Mouse (Mus musculus) myocyte (in vitro differentiated cells): ENCODE measurements around the gene Cdc25b. TPM values are rescaled to one million over a fixed set of nuclear protein-coding genes. Genes with fewer than 3 reads are reported as not detected.

Source experiments
- H3K27me3 ChIP-seq: one replicate; pipeline ENCODE4 v1.6.1; 2011; ENCODE audit not compliant: control insufficient read depth, insufficient read depth, insufficient read length
- H3K36me3 ChIP-seq: one replicate; pipeline ENCODE4 v1.6.1; 2011; ENCODE audit not compliant: control insufficient read depth, insufficient read depth
- H3K4me2 ChIP-seq: one replicate; pipeline ENCODE4 v1.6.1; 2011; ENCODE audit warnings: low read depth, control low read depth
- H3K4me3 ChIP-seq: one replicate; pipeline ENCODE4 v1.5.1; 2011; ENCODE audit warnings: mild to moderate bottlenecking, control low read depth, moderate library complexity
- H3K79me2 ChIP-seq: one replicate; pipeline ENCODE4 v1.6.1; 2011; ENCODE audit not compliant: control insufficient read depth, insufficient read depth
- H3ac ChIP-seq: one replicate; pipeline ENCODE4 v1.6.1; 2011; ENCODE audit not compliant: control insufficient read depth, insufficient read length
- CEBPB ChIP-seq: IDR thresholded peaks from 2 replicates; pipeline ENCODE4 v1.6.1; 2011; ENCODE audit warnings: mild to moderate bottlenecking, moderate library complexity; ENCODE audit not compliant: poor library complexity, insufficient read depth, severe bottlenecking
- E2F4 ChIP-seq: IDR thresholded peaks from one replicate; pipeline ENCODE4 v1.6.1; 2011; ENCODE audit warnings: mild to moderate bottlenecking, control low read depth, moderate library complexity; ENCODE audit not compliant: insufficient read depth
- MAX ChIP-seq: IDR thresholded peaks from one replicate; pipeline ENCODE4 v1.6.1; 2011; ENCODE audit warnings: low read depth, mild to moderate bottlenecking, control low read depth
- MYOD1 ChIP-seq, 3 experiments: IDR thresholded peaks; one replicate each; pipeline ENCODE4 v1.6.1; 2011; ENCODE audit warnings: control low read depth in 2 of 3, low read depth in 2 of 3, mild to moderate bottlenecking in 2 of 3, moderate library complexity in 1 of 3; ENCODE audit not compliant: insufficient read length in 2 of 3, control insufficient read depth in 1 of 3
- MYOG ChIP-seq, 3 experiments: IDR thresholded peaks; one replicate each; pipeline ENCODE4 v1.6.1; 2011; ENCODE audit warnings: control low read depth in 2 of 3, low read depth in 2 of 3, mild to moderate bottlenecking in 2 of 3; ENCODE audit not compliant: insufficient read length in 2 of 3, control insufficient read depth in 1 of 3, insufficient read depth in 1 of 3
- POLR2A ChIP-seq: IDR thresholded peaks from one replicate; pipeline ENCODE4 v1.6.1; 2011; ENCODE audit warnings: low read depth, mild to moderate bottlenecking, control low read depth, moderate library complexity; ENCODE audit not compliant: insufficient read length
- POLR2AphosphoS2 ChIP-seq: IDR thresholded peaks from one replicate; pipeline ENCODE4 v1.6.1; 2011; ENCODE audit warnings: low read depth, control low read depth; ENCODE audit not compliant: insufficient read length
- REST ChIP-seq: IDR thresholded peaks from one replicate; pipeline ENCODE4 v1.6.1; 2011; ENCODE audit warnings: mild to moderate bottlenecking, control low read depth, moderate library complexity; ENCODE audit not compliant: insufficient read depth, insufficient read length
- SRF ChIP-seq: IDR thresholded peaks from one replicate; pipeline ENCODE4 v1.6.1; 2011; ENCODE audit warnings: low read depth; ENCODE audit not compliant: control insufficient read depth, insufficient read length
- TCF12 ChIP-seq: IDR thresholded peaks from one replicate; pipeline ENCODE4 v1.6.1; 2011; ENCODE audit warnings: mild to moderate bottlenecking, control low read depth; ENCODE audit not compliant: poor library complexity, insufficient read depth, severe bottlenecking
- TCF3 ChIP-seq: IDR thresholded peaks from one replicate; pipeline ENCODE4 v1.6.1; 2011; ENCODE audit warnings: low read depth, control low read depth; ENCODE audit not compliant: insufficient read length
- USF1 ChIP-seq: IDR thresholded peaks from one replicate; pipeline ENCODE4 v1.6.1; 2011; ENCODE audit warnings: low read depth, mild to moderate bottlenecking, control low read depth, moderate library complexity
- polyA plus RNA-seq: library from polyadenylated mRNA; unstranded; fragments of >200 nt; fragmentation: generic; extraction: Trizol; gene quantifications from one replicate; pipeline ENCODE4 v1.2.1, GENCODE M21; 2012; ENCODE audit warnings: missing spikeins

Gene Cdc25b
- polyA plus RNA-seq, 1 experiment = 58.4 TPM

DNA sequence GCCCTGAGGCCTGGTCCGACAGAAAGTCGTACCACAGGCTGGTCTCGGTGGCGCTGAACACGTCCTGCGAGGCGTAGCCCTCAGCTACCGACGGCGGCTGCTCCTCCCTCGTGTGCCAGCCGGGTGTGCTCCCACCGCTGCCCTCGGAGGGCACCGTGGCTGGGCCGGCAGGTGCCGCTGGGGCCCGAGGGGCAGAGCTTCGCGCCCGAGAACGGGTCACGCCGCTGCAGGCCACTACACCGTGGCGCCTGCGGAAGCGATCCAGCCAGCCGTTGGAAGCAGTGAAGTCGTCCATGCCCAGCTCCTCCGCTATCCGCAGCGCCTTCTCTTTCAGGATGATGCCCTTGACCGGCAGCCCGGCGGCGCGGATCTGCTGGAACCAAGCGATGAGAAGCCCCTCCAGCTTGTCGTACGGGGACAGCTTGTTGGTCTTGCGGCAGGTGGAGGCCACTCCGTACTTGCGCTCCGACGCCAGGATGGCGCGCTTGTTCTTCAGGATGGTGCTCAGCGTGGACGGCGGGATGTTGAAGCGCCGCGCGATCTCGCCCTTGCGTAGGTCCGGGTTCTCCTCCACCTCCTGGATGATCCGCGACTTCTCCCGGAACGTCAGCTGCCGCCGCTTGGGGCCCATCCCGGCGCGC is 7.4 kb upstream of the Cdc25b start:
- Histone ChIP-seq H3K79me2 (peaks cover 36% of the 10 kb centered on the region), H3ac (peak overlapping the region; percentile 58), H3K4me2 (peak overlapping the region; percentile 92), H3K27me3 (no peaks in the 10 kb centered on the region), H3K4me3 (peak overlapping the region; percentile 80), H3K36me3 (no peaks in the 10 kb centered on the region)
- TF ChIP-seq E2F4 (no peak), TCF12 (no peak), MYOG (IDR thresholded peaks at IDR 0.05; ENCODE audit: control insufficient read depth in 1 of 3, insufficient read depth in 1 of 3, insufficient read length in 2 of 3, low read depth in 2 of 3) (peak in 2 of 3 experiments; percentile 13 to 38), USF1 (no peak), POLR2AphosphoS2 (peak; percentile 67), MYOD1 (IDR thresholded peaks at IDR 0.05; ENCODE audit: control insufficient read depth in 1 of 3, insufficient read length in 2 of 3, low read depth in 2 of 3) (peak in 1 of 3 experiments; percentile 24)

DNA sequence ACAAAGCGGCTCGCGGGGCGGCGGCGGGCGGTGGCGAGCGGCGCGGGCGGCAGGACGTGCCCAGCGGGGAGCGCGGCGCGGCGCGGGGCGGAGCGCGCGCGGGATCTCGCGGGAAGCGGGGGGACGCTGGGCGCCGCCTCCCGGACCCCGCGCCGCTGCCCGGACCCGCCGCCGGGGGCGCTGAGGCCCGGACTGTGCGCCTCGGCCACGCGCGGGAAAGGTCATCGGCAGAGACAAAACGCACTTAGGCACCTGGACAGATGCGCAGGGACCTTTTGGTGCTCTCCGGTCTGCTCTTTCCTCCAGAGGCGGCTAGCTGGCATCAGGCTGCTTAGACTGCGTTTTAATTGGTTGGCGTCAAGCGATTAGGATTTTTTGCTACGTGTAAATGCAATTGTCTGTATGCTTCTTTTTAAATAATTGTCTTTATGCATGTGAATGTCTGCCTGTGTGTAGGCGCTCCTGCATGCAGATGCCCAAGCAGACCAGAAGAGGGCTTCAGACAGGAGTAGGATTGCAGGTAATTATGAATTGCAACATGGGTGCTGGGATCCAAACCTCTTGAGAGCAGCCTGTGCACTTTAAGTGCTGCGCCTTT is 6.7 kb upstream of the Cdc25b start, which contains the start of gene Cenpb:
Gene Cenpb, minus strand, starts transcription at position 78 of the 598 bp plus-strand sequence.
- H3K27me3 ChIP-seq = no peaks in the 10 kb centered on the region
- TF ChIP-seq POLR2AphosphoS2 (peak; percentile 67), MYOG (IDR thresholded peaks at IDR 0.05; ENCODE audit: control insufficient read depth in 1 of 3, insufficient read depth in 1 of 3, insufficient read length in 2 of 3, low read depth in 2 of 3) (peak in 1 of 3 experiments; percentile 23), E2F4 (peak; percentile 56), MYOD1 (IDR thresholded peaks at IDR 0.05; ENCODE audit: control insufficient read depth in 1 of 3, insufficient read length in 2 of 3, low read depth in 2 of 3) (peak in 1 of 3 experiments; percentile 52), CEBPB (no peak), TCF3 (no peak), SRF (no peak), TCF12 (no peak), REST (no peak), POLR2A (peak; percentile 75), MAX (no peak), USF1 (no peak)
- H3K4me2 ChIP-seq = peak within 1 kb of the TSS; percentile 92
- H3K79me2 ChIP-seq = peaks cover 36% of the 10 kb centered on the region
- H3K4me3 ChIP-seq = peak within 1 kb of the TSS; percentile 80
- peak within 1 kb of the TSS; percentile 58 for H3ac ChIP-seq
- no peaks in the 10 kb centered on the region for H3K36me3 ChIP-seq

DNA sequence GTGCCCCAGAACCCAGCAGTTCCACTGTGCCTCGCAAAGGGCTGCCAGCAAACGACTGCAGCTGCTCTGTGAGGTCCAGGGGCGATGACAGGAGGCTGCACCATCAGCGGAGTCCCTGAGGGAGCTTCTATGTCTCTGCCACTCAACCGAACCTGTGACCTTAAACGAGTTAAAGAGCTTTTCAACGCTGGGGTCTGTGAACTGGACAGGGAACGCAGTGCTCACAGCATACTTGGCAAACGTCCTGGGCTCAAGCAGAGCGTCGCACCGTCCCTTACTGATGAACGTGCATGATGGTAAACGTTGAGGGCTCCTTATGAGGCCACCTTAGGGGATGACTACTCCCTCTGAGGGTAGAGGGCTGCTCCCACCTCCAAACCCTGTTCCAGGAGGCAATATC is 406 bp upstream of the Cdc25b start:
- Histone ChIP-seq H3K4me2 (peak overlapping the region; percentile 98), H3K36me3 (no peaks in the 10 kb centered on the region), H3K27me3 (no peaks in the 10 kb centered on the region), H3ac (no peak overlapping the region), H3K79me2 (peaks cover 21% of the 10 kb centered on the region), H3K4me3 (peak overlapping the region; percentile 54)
- TF ChIP-seq CEBPB = no peak
- TF ChIP-seq TCF3 = peak; percentile 47
- TF ChIP-seq MYOG (IDR thresholded peaks at IDR 0.05; ENCODE audit: control insufficient read depth in 1 of 3, insufficient read depth in 1 of 3, insufficient read length in 2 of 3, low read depth in 2 of 3) = peak in 1 of 3 experiments; percentile 74
- TF ChIP-seq REST = no peak
- no peak for TF ChIP-seq POLR2A
- TF ChIP-seq MYOD1 (IDR thresholded peaks at IDR 0.05; ENCODE audit: control insufficient read depth in 1 of 3, insufficient read length in 2 of 3, low read depth in 2 of 3) = peak; percentile 81 to 96 (median 94)

DNA sequence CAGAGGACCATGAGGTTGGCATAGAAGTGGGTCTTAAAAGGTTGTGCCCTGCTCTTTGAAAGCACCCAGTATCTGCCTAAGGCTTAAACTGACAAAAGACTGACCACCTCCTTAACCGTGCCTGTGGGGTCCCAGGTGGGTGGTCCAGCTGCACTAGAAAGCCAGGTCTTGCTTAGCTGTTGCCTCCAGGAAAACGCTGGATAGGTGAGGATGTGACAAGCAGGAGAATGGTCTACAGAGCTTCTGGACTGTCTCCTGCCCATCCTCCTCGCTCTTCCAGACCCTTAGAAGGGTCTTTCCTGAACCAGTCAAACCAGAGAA is 813 bp downstream of the Cdc25b start:
- Histone ChIP-seq H3K79me2 (peaks cover 21% of the 10 kb centered on the region), H3K4me2 (peak overlapping the region; percentile 98), H3K36me3 (peaks cover 10% of the 10 kb centered on the region), H3ac (peak overlapping the region; percentile 14), H3K27me3 (no peaks in the 10 kb centered on the region), H3K4me3 (peak overlapping the region; percentile 54)
- TF ChIP-seq POLR2A (peak; percentile 8), SRF (no peak)

DNA sequence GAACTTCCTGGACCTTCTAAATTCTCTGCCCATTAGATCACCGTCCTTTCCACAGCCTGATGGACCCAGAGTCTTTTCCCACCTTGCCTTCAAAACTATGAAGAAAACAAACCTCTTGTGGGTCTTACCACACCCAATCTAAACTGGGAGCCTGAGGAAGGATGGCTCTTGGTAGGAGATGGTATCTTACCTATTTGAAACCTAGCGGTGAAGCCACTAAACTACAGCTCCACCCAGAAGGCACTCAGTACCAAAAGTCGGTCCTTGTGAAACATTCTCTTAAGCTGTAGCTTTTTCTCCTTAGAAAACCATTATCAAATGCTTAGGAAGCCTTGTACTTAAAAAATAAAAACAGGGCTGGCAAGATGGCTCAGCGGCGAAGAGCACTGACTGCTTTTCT is 1.6 kb downstream of the Cdc25b start:
- H3K79me2 ChIP-seq = peaks cover 21% of the 10 kb centered on the region
- H3K4me3 ChIP-seq = peak overlapping the region; percentile 54
- H3K27me3 ChIP-seq = no peaks in the 10 kb centered on the region
- H3K4me2 ChIP-seq = peak overlapping the region; percentile 98
- H3K36me3 ChIP-seq = peaks cover 18% of the 10 kb centered on the region
- no peak for TF ChIP-seq TCF12
- no peak for TF ChIP-seq MYOD1 (IDR thresholded peaks at IDR 0.05; ENCODE audit: control insufficient read depth in 1 of 3, insufficient read length in 2 of 3, low read depth in 2 of 3)
- TF ChIP-seq CEBPB = no peak
- TF ChIP-seq TCF3 = no peak
- no peak for TF ChIP-seq E2F4
- TF ChIP-seq MAX = no peak
- no peak for TF ChIP-seq MYOG (IDR thresholded peaks at IDR 0.05; ENCODE audit: control insufficient read depth in 1 of 3, insufficient read depth in 1 of 3, insufficient read length in 2 of 3, low read depth in 2 of 3)
- TF ChIP-seq POLR2AphosphoS2 = no peak
- TF ChIP-seq POLR2A = no peak
- H3ac ChIP-seq = no peak overlapping the region
